Mouse (Mus musculus) kidney, postnatal 14 days (tissue): ENCODE measurements around the gene Hck.

Experiments
- DNase-seq: peaks from one replicate; pipeline ENCODE4 v3.0.0; 2022; ENCODE audit warnings: mixed read lengths

Gene Hck

DNA sequence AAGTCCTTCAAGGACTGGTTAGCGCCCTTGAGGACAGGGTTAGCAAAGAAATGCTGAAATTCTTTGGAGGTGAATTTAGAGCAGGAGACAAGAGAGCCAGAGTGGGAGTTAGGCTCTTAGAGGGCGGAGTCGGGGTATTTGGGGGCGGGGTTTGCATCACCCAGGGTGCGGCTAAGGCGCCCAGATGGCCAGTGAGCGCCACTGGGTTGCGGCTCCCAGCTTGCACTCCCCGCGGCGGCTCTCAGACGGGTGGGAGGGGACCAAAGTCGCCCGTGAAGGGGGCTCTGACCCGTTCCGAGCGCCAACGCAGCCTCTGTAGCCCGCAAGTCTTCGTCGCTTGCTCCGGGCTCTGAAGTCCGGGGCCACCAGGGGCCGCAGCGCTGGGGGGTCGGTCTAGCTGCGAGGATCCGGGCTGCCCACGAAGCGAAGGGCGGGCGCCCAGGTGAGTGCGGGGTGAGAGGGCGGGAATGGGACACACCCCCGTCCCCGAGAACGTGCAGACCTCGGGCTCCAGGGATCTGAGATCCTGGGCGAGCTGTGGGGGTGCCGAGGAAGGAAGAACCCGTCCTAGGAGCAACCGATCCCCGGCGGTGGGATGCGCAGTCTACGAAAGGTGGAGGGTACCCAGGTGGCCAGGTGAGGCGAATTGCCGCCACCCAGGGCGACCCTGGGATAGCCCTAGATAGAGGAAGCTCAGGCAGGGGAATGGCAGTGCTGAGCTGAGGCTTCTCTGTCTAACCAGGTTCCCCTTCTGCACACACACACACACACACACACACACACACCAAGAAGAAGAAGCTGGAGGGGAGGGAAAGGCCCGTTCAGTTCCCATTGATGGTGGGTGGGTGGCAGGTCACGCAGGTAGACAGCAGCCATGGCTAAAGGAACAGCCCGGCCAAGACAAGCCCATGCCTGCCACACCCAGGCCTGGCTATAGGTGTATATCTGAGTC lies at the start of gene Hck:
TSS of gene Hck (plus strand) at position 156 of the 952 bp plus-strand sequence.
- DNase-seq: peak; percentile 52

GRCm38 (mm10) chr2:153060216-153060615 lies 48.1 kb upstream of the Hck start:
- no peak for DNase-seq

GRCm38 (mm10) chr2:153063394-153063793 lies 44.9 kb upstream of the Hck start:
- DNase-seq: no peak

GRCm38 (mm10) chr2:153064190-153064970 lies 43.9 kb upstream of the Hck start:
- no peak for DNase-seq

GRCm38 (mm10) chr2:153065747-153066508 lies 42.3 kb upstream of the Hck start, which contains the start of gene Ccm2l:
Ccm2l (plus strand) TSS chr2:153065955.
- peak; percentile 79 for DNase-seq

GRCm38 (mm10) chr2:153066991-153067390 lies 41.3 kb upstream of the Hck start:
- no peak for DNase-seq

DNA sequence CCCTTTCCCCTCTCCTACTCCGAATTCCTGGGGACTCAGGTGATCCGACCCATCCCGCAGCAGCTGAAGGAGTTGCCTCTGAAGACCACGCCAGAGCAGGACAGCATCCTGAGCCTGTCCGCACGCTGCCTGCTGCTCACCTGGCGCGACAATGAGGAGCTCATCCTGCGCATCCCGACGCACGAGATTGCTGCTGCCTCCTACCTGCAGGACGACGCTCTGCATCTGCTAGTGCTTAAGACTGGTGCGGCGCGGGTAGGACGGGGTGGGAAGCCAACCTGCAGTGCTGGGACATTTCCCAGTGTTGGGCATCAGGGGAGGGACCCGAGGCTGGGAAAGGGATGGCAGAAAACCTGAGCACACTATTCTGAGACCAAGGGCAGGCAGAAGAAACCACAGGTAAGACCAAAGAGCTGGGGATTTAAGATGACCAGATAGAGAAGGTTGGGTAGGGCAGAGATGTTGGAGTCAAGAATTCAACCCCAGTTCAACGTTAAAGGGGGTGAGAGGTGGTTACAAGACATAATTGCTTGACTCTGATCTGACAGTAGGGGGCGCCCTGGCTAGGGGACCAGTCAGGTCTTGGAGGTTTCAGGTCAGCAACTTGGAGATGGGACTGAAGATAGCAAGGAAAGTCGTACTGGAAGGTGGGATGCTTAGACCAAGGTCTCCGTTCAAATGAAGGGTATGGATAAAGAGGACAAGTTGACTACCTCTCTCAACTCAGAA lies 37.3 kb upstream of the Hck start:
- no peak for DNase-seq

GRCm38 (mm10) chr2:153071491-153072184 lies 36.6 kb upstream of the Hck start:
- DNase-seq: no peak

GRCm38 (mm10) chr2:153074651-153075050 lies 33.6 kb upstream of the Hck start:
- no peak for DNase-seq

GRCm38 (mm10) chr2:153075961-153076360 lies 32.3 kb upstream of the Hck start:
- no peak for DNase-seq

GRCm38 (mm10) chr2:153080841-153081523 lies 27.3 kb upstream of the Hck start:
- DNase-seq: peak; percentile 83

- peak; percentile 19 for DNase-seq
These were observed 26.4 kb upstream of the Hck start for GRCm38 (mm10) chr2:153081866-153082265.

DNA sequence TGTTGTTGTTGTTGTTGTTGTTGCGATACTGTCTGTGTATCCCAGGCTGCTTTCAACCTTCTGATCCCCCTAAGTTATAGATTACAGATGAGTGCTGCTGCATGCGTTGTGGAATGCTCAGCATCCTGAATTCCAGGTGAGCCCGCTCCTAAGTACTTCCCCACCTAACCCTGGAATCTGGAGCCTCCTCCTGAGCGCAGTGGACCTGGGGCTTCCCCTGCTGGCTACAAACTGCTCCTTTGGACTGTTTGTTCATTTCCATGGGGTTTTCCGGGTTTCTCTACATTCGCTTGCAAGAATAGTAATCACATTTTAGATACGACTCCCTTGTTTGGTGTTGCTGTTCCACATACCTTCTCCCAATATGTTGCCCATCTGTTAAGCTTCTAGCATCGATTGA lies 25.0 kb upstream of the Hck start:
- DNase-seq: no peak

GRCm38 (mm10) chr2:153083824-153084223 lies 24.4 kb upstream of the Hck start:
- DNase-seq: no peak

- DNase-seq: peak; percentile 33
These were observed 23.8 kb upstream of the Hck start for GRCm38 (mm10) chr2:153084261-153084976.

- no peak for DNase-seq
These were observed 22.7 kb upstream of the Hck start for GRCm38 (mm10) chr2:153085556-153085955.

- no peak for DNase-seq
These were observed 22.1 kb upstream of the Hck start for GRCm38 (mm10) chr2:153086166-153086565.

DNA sequence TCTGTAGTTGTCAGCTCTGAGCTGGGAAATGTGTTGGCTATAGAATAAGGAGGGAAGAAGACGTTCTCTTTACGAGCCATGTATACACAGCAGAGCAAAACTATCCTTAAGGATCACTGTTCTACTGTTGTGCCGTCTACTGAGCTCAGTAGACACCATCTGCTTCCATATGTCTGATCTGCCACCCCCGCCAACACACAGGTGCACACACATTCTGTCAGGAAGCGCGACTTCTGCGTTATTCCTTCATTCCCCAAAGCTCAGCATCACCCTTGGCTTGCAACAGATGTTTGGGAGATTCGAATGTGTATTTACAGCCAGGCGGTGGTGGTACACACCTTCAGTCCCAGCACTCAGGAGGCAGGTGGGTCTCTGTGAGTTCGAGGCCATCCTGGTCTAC lies 21.2 kb upstream of the Hck start:
- no peak for DNase-seq

DNA sequence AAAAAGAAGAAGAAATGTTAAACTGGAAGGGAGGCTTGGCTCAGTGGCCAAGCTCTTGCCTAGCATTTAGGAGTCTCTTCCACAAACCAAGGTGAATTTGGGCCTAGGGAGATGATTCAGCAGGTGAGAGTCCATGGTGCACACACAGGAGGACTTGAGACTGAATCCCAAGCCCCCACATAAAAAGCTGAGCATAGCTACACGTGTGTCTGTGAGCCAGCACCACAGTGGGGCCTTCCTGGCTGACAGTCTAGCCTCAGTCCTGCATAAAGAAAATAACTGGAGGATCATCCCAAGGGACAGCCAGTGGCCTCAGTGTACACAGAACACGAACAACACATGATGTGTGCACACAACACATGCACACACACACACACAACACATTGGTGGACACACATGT lies 19.0 kb upstream of the Hck start:
- no peak for DNase-seq

GRCm38 (mm10) chr2:153090551-153091165 lies 17.6 kb upstream of the Hck start:
- no peak for DNase-seq
